Mouse (Mus musculus) subcutaneous adipose tissue, adult 2 months (tissue): Measurements from ENCODE around the gene Tspan9. TPM values are rescaled to one million over a fixed set of nuclear protein-coding genes. Genes with fewer than 3 reads are reported as not detected.

Experiments
- polyA plus RNA-seq: library from polyadenylated mRNA; depleted of rRNA; stranded (reverse); fragments of >200 nt; gene quantifications from 2 replicates; pipeline ENCODE4 v1.2.3, GENCODE M21; 2012; ENCODE audit warnings: low replicate concordance; rRNA removed

The Tspan9 gene
- 83.2 and 136 TPM in 2 replicates for polyA plus RNA-seq

DNA sequence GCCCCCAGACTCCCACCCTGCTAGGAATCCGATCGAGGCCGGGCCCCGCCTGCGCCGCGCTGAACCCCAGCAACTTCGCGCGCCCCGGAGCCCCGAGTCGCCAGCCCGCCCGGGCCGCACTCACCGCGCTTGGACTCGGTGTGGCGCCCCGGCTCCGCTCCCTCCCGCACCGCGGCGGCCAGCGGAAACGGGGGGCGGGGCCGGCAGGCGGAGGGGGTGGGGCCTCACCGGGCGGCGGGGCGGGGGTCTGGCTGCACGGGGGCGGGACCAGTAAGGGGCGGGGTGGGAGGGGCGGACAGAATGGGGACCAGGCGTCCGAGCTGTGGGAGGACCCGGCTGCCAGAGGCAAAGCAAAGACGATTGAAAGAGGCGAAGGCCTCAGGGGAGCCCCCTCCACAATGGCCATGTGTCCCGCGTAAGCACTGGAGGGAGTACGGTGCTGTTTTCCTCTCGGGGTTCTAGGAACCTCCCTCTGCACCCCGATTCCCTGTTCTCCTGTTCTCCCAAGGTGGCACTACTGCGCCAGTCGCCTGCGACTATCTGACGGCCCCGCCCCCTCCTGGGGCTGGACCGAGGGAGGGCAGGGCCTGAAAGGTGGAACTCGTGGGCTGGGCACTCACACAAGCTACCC is at the start of gene Tspan9:
Gene Tspan9 (minus strand): TSS at position 205 of the 631 bp plus-strand sequence.

Other genes with a start within 250 kb of the Tspan9 start
- 2.0 and 2.2 TPM in 2 replicates for gene Tead4, start 157.2 kb upstream of the Tspan9 start, polyA plus RNA-seq
- 25.0 and 33.1 TPM in 2 replicates for gene Tulp3, start 212.3 kb upstream of the Tspan9 start, polyA plus RNA-seq
- 9.2 and 21.4 TPM in 2 replicates for gene Rhno1, start 219.3 kb upstream of the Tspan9 start, polyA plus RNA-seq
- 4.2 and 19.2 TPM in 2 replicates for gene Foxm1, start 219.4 kb upstream of the Tspan9 start, polyA plus RNA-seq
- gene Tex52, start 231.9 kb upstream of the Tspan9 start, polyA plus RNA-seq: 0.10 and 0.14 TPM in 2 replicates
- gene Gm44596, start 231.9 kb upstream of the Tspan9 start, polyA plus RNA-seq: not detected in 2 replicates